Mouse (Mus musculus) kidney, embryonic 16.5 days (tissue): ENCODE measurements around the gene Lrtm2. TPM values are rescaled to one million over a fixed set of nuclear protein-coding genes. Genes with fewer than 3 reads are reported as not detected.

ENCODE experiments used
- ATAC-seq: fragments of 200-750 bp; cut with Nextera tagmentation; 2 replicates; pipeline ENCODE4 v1.8.0; 2017; ENCODE audit warnings: moderate TSS enrichment; ENCODE audit not compliant: low FRiP score, low TSS enrichment
- H3K27ac ChIP-seq: fragments of 300-500 bp; sonication (generic); 2 replicates; pipeline ENCODE4 v1.5.1; 2014; ENCODE audit warnings: low read length
- H3K27me3 ChIP-seq: fragments of 300-500 bp; sonication (generic); 2 replicates; pipeline ENCODE4 v1.6.1; 2014; ENCODE audit warnings: low read length, control low read depth, mixed read lengths; ENCODE audit not compliant: insufficient read depth
- H3K36me3 ChIP-seq: fragments of 300-500 bp; sonication (generic); 2 replicates; pipeline ENCODE4 v1.6.1; 2014; ENCODE audit warnings: low read length, control low read depth, mixed read lengths; ENCODE audit not compliant: insufficient read depth
- H3K4me1 ChIP-seq: fragments of 300-500 bp; sonication (generic); 2 replicates; pipeline ENCODE4 v1.6.1; 2014; ENCODE audit warnings: low read length, control low read depth, mixed read lengths; ENCODE audit not compliant: insufficient read depth
- H3K4me2 ChIP-seq: fragments of 300-500 bp; sonication (generic); replicated peaks from 2 replicates; pipeline ENCODE4 v1.6.1; 2014; ENCODE audit warnings: low read depth, low read length
- H3K4me3 ChIP-seq: fragments of 300-500 bp; sonication (generic); 2 replicates; pipeline ENCODE4 v1.5.1; 2014; ENCODE audit warnings: mild to moderate bottlenecking, low read length
- H3K9ac ChIP-seq: fragments of 300-500 bp; sonication (generic); replicated peaks from 2 replicates; pipeline ENCODE4 v1.6.1; 2014; ENCODE audit warnings: low read length
- H3K9me3 ChIP-seq: fragments of 300-500 bp; sonication (generic); 2 replicates; pipeline ENCODE4 v1.6.1; 2016; ENCODE audit warnings: low read length, control low read depth
- WGBS: fragments of 180-500 bp; shearing (Covaris S2); extraction: QIAGEN DNeasy Blood & Tissue Kit; methylation state at CpG from one replicate; pipeline ENCODE4 v1.1.7; 2014; 5-methylcytosine and 5-hydroxymethylcytosine counted together
- polyA plus RNA-seq: library from polyadenylated mRNA; unstranded; fragments of >200 nt; fragmentation: Nextera tagmentation; extraction: Ambion mirVana; gene quantifications from 2 replicates; pipeline ENCODE4 v1.2.1, GENCODE M21; 2015

The Lrtm2 gene
- polyA plus RNA-seq, 1 experiment from 2014 or later: 0.49 TPM

DNA sequence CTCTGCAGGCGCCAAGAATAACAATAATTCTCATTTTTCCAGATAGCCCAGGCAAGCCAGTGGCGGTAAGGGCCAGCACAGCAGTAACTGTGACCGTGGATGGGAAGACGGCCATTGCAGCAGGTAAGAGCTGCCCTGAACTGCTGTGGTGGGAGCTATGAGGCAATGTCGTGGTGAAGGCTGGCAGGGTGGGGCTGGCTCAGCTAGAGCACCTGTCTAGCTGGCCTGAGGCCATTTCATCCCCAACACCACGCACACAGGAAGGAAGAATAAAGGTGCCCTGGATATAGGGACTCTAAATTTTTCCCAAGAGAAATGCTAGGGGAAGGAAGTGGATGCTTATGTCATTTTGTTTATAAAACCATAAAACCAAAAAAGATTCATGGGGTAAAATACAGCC, 18.2 kb downstream of the Lrtm2 start:
- WGBS: 82% methylated on average over 6 of the region's 6 CpGs
- Histone ChIP-seq H3K4me1 (peaks cover 4% of the 10 kb centered on the region; the same call in 1 of the 2 replicates), H3K27ac (no peak overlapping the region), H3K27me3 (no peaks in the 10 kb centered on the region), H3K9me3 (no peaks in the 10 kb centered on the region), H3K36me3 (no peaks in the 10 kb centered on the region), H3K4me3 (no peak overlapping the region), H3K9ac (no peak overlapping the region), H3K4me2 (no peak overlapping the region)
- no peak for ATAC-seq

- Histone ChIP-seq H3K9ac (no peak overlapping the region), H3K4me2 (no peak overlapping the region), H3K27ac (no peak overlapping the region), H3K4me3 (no peak overlapping the region), H3K36me3 (no peaks in the 10 kb centered on the region), H3K27me3 (no peaks in the 10 kb centered on the region), H3K9me3 (no peaks in the 10 kb centered on the region), H3K4me1 (peaks cover 4% of the 10 kb centered on the region; the same call in 1 of the 2 replicates)
- 44% methylated on average over 9 of the region's 9 CpGs for WGBS
- ATAC-seq: no peak
These were observed 20.4 kb downstream of the Lrtm2 start for GRCm38 (mm10) chr6:119310176-119310575.

GRCm38 (mm10) chr6:119307867-119308413, 22.6 kb downstream of the Lrtm2 start:
- no peak for ATAC-seq
- Histone ChIP-seq H3K9ac (no peak overlapping the region), H3K27ac (no peak overlapping the region), H3K9me3 (no peaks in the 10 kb centered on the region), H3K4me2 (no peak overlapping the region), H3K4me3 (no peak overlapping the region), H3K4me1 (no peaks in the 10 kb centered on the region), H3K27me3 (no peaks in the 10 kb centered on the region), H3K36me3 (no peaks in the 10 kb centered on the region)
- 56% methylated on average over 10 of the region's 10 CpGs for WGBS

GRCm38 (mm10) chr6:119303331-119303730, 27.2 kb downstream of the Lrtm2 start:
- no peak for ATAC-seq
- no peak overlapping the region for H3K9ac ChIP-seq
- no peak overlapping the region for H3K27ac ChIP-seq
- no peaks in the 10 kb centered on the region for H3K27me3 ChIP-seq
- no peaks in the 10 kb centered on the region for H3K9me3 ChIP-seq
- no peak overlapping the region for H3K4me2 ChIP-seq
- WGBS: 89% methylated on average over 6 of the region's 6 CpGs
- no peaks in the 10 kb centered on the region for H3K36me3 ChIP-seq
- no peaks in the 10 kb centered on the region for H3K4me1 ChIP-seq
- H3K4me3 ChIP-seq: no peak overlapping the region

GRCm38 (mm10) chr6:119301310-119301709, 29.3 kb downstream of the Lrtm2 start:
- no peaks in the 10 kb centered on the region for H3K27me3 ChIP-seq
- ATAC-seq: no peak

GRCm38 (mm10) chr6:119280761-119281160, 49.8 kb downstream of the Lrtm2 start:
- Histone ChIP-seq H3K4me3 (no peak overlapping the region), H3K9ac (no peak overlapping the region), H3K9me3 (no peaks in the 10 kb centered on the region; the same call in 1 of the 2 replicates), H3K36me3 (no peaks in the 10 kb centered on the region), H3K4me1 (no peaks in the 10 kb centered on the region), H3K4me2 (no peak overlapping the region), H3K27ac (no peak overlapping the region), H3K27me3 (no peaks in the 10 kb centered on the region)
- ATAC-seq: no peak
- 65% methylated on average over 9 of the region's 9 CpGs for WGBS

More at GRCm38 (mm10) chr6:119301310-119301709, 29.3 kb downstream of the Lrtm2 start:
- Histone ChIP-seq H3K27ac (no peak overlapping the region), H3K4me3 (no peak overlapping the region), H3K9ac (no peak overlapping the region), H3K4me1 (no peaks in the 10 kb centered on the region), H3K36me3 (no peaks in the 10 kb centered on the region), H3K9me3 (no peaks in the 10 kb centered on the region), H3K4me2 (no peak overlapping the region)
- 94% methylated on average over 3 of the region's 3 CpGs for WGBS

GRCm38 (mm10) chr6:119276713-119277112, 53.9 kb downstream of the Lrtm2 start:
- H3K36me3 ChIP-seq: no peaks in the 10 kb centered on the region
- H3K4me2 ChIP-seq: no peak overlapping the region
- WGBS: 73% methylated on average over 2 of the region's 2 CpGs
- H3K4me1 ChIP-seq: no peaks in the 10 kb centered on the region
- no peak overlapping the region for H3K4me3 ChIP-seq
- no peaks in the 10 kb centered on the region for H3K27me3 ChIP-seq
- H3K9ac ChIP-seq: no peak overlapping the region
- H3K9me3 ChIP-seq: no peaks in the 10 kb centered on the region
- ATAC-seq: no peak
- H3K27ac ChIP-seq: no peak overlapping the region

Other genes starting within 250 kb of the Lrtm2 start
- gene Dcp1b, start 155.5 kb downstream of the Lrtm2 start, polyA plus RNA-seq: 8.8 and 9.5 TPM in 2 replicates
- 1.4 and 2.6 TPM in 2 replicates for gene Cacna1c, start 134.3 kb downstream of the Lrtm2 start, polyA plus RNA-seq
- 0.14 TPM in 1 of 2 replicates, not detected in the other for gene Cacna2d4, start 94.2 kb downstream of the Lrtm2 start, polyA plus RNA-seq
- gene Adipor2, start 86.9 kb upstream of the Lrtm2 start, polyA plus RNA-seq: 45.2 and 45.4 TPM in 2 replicates
- gene Fbxl14, start 148.9 kb upstream of the Lrtm2 start, polyA plus RNA-seq: 5.0 and 5.1 TPM in 2 replicates
- gene Wnt5b, start 213.6 kb upstream of the Lrtm2 start, polyA plus RNA-seq: 9.6 and 10.1 TPM in 2 replicates